Mouse (Mus musculus): ENCODE data around the gene Ccl24.
"Not testable (repeated sequence)": the region's sequence is repeated elsewhere in the genome, so short reads cannot be mapped to it uniquely, and the experiment has no call there.

Ccl24 gene

DNA sequence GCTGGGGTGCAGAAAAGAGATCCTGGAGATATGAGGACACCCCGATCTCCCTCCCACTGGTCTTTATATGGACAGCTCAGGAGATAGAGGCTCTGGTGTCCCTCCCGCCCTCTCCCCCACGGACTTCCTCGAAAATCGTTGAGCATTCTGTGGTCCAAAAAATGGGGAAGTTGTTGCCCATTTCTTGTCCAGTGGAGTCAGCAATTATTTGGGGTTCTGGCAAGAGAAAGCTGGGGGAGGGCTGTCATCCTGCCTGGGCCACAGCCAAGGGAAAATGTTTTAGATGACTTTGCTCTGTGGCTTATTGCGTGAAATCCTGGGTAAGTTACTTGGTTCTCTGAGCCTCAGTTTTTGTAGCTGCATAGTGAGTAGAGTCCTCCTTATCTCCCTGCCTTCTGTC is at the start of gene Ccl24:
TSS of gene Ccl24 (minus strand) at position 44 of the 400 bp plus-strand sequence.
- no peak for DNase-seq (ENCODE audit: low spot score)

DNA sequence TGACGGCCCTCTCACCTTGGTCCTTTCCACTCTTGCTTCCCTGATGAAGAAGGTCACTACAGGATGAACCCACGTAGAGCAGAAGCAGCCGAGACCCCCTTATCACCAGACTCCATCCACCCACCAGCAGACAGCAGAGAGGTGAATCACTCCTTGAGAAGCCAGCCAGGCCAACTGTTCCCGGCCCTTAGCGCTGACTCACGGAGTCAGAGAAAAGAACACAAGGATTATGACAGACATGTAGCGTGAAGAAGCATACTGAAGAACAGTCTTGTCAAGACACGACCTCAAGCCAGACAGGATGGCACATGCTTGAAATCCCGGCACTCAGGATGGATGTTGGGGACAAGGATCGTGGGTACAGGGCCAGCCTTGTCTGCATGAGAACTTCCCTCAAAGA is 48.9 kb upstream of the Ccl24 start:
- DNase-seq (ENCODE audit: low spot score), result no peak

DNA sequence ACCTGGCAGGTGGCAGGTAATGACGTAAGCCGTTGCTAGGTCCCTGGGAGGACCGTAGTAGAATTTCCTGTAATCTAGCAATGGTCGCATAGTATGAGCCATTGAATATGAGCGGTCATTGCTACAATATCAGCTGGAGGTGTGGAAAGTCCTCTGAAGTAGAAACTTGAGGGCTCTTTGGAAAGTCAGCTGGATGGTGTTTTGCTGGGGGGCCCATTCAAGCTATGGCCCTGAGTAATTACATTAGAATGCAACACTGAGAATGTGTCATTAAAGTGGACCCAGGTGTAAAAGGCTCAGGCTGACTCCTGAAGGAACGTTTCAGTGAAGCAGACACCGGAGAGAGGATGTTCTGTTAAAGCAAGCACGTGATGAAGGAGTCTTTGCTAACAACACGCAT is 47.7 kb upstream of the Ccl24 start:
- no peak for DNase-seq (ENCODE audit: low spot score)

DNA sequence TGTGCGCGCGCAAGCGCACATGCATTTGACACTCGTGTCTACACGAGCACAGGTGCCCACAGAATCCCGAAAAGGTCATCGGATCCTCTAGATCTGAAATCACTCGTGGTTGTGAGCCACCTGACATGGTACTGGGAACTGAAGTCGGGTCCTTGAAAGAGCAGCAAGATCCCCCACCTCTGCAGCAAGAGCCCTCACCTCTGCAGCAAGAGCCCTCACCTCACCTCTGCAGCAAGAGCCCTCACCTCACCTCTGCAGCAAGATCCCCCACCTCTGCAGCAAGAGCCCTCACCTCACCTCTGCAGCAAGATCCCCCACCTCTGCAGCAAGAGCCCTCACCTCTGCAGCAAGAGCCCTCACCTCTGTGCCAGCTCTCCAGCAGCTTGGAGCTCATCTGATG is 46.9 kb upstream of the Ccl24 start:
- DNase-seq (ENCODE audit: low spot score), result not testable (repeated sequence)

DNA sequence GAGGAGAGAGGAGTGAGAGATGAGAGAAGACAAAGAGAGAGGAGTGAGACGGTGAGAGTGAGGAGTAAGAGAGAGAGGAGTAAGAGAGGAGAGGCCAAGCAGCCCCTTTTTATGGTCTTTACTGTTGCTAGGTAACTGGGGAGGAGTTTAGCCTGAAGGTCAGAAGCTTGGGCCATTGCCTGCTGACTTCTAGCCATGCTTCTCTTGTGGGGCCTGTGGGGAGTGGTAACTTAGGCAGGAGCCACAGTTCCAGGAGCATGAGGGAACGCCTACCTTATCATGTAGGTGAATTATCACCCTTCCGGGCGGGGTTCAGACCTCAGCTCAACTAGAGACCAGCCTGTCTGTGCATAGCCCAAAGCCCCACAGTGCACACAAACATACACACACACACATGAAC is 36.9 kb upstream of the Ccl24 start:
- DNase-seq (ENCODE audit: low spot score), result no peak

DNA sequence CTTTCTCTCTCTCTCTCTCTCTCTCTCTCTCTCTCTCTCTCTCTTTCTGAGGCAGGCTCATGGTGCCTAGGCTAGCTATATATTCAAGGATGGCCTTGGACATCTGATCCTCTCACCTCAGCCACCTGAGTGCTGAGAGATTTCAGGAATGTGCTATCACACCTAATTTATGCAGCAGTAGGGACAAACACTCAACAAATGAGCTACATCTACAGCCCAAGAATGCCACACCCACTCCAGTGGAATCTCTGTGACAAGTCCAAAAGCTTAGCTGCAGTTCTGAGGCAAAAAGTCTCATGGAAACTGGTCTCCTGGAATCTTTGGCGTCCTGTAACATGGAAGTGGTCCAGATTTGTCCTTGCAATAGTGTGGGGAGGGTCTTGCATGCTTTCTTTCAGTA is 34.7 kb upstream of the Ccl24 start:
- no peak for DNase-seq (ENCODE audit: low spot score)

DNA sequence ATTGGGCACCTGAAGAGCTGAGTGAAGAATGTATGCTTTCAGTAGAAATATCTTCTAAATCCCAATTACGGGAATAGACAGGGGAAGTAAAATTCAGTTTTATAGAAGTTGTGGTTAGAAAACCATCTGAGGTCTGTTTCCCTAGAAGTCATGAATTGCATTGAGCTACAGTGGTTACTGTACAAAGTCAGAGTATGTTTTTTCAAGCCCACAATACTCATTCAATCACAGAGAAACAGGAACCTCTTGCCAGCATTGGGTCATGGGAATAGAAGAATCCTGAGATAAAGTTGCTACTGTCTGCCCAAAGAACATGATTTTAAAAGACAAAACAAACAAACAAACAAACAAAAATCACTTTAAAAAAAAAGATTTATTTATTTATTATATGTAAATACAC is 33.9 kb upstream of the Ccl24 start:
- DNase-seq (ENCODE audit: low spot score), result not testable (repeated sequence)

DNA sequence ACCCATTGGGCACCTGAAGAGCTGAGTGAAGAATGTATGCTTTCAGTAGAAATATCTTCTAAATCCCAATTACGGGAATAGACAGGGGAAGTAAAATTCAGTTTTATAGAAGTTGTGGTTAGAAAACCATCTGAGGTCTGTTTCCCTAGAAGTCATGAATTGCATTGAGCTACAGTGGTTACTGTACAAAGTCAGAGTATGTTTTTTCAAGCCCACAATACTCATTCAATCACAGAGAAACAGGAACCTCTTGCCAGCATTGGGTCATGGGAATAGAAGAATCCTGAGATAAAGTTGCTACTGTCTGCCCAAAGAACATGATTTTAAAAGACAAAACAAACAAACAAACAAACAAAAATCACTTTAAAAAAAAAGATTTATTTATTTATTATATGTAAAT is 31.8 kb upstream of the Ccl24 start:
- not testable (repeated sequence) for DNase-seq (ENCODE audit: low spot score)

DNA sequence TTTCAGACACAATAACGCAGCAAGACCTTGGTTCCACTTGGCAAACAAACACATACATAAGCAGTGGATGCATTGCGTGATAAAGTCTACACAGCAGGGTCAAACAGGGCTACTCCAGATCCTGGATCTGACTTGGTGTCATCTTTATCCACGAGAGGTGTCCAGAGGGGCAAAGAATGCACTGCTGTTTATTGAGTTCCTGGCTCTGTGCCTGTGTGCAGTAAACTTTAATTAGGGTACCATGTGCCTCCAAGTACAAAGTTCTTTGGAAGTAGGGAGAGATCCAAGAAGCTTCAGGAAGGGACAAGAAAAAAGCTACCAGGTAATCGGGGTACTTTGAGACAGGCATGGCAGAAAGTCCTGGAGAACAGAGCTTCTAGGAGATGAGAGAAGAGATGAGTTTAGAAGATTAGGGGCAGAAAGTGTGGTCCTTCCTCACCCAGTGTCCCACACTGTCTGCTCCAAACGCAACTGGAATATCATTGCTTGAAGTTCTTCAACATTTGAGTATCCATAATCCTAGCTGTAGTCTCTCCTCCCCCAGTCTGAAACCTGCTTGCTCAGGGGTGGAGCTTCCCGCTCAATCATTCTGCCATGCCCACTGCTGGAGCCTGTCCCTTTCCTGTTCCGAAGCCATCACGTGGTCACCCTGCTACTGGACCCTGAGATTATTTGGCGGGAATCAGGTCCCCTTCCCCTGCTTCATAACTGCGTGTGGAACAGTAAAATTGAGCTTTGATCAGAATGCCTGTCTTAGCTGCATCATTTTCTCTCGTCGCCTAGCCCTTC is 17.3 kb upstream of the Ccl24 start:
- no peak for DNase-seq (ENCODE audit: low spot score)

DNA sequence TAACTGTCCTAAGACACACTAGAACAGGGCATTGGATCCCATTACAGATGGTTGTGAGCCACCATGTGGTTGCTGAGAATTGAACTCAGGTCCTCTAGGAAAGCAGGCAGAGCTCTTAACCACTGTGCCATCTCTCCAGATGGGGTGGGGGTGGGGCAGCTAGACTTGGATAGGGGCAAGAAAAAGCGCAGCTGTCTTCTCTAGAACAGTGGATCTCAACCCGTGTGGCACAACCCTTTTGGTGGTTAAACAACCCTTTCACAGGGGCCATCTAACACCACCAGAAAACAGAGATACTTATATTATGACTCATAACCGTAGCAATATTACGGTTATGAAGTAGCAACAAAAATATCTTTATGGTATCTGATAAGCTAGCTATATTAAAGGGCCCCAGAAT is 14.9 kb upstream of the Ccl24 start:
- no peak for DNase-seq (ENCODE audit: low spot score)

DNA sequence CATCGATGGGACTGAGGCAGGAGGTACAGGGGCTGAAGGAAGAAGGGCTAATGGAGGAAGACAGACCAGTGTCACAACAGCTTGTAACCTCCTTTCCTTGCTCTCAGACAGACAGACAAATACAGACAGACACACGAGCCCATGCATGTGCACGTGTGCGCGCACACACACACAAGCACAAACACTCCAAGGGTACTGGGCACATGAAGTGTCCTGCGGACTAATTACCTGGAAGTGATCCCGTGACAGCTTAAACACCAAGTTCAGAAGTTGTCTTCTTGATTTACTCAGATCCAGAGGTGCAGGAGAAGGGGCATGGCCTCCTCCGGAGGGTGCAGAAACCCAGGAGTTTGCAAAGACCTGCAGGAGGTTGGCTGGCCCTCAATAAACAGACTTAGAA is 12.8 kb upstream of the Ccl24 start:
- DNase-seq (ENCODE audit: low spot score), result no peak

DNA sequence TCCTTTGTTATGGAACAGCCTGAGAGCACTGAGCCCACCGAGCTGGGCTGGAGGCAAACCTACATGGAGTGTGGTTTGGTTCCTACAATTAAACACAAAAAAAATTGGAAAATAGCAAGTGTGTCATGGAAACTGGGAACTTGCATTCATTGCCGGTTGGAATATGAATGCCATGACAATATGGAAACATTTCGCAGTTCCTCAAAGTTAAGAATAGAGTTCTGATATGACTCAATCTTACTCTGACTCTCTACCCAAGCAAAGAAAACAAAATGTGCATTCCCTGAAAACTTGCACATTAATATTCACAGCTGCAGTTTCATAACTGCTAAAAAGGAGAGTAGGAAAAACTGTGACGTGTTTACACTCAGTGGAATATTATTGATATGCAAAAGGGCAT is 9.5 kb upstream of the Ccl24 start:
- DNase-seq (ENCODE audit: low spot score), result no peak

DNA sequence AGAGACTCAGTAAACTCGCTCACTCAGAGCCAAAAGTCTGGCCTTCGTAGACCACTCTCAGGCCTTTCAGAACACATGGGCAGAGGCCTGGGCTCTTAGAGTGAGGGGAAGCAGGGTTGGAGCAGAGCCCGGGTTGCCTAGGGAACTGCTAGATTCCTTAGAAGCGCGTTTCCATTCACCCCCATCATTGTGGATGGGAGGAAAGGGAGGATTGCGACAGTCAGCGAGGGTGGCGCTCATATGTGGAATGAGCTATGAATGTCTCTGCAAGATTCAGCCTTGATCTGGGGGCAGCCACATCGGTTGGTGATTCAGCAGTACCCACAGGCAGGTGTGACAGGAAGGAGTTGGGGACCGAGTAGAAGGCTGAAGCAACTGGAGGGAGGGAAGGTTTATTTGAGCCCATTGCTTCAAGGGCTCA is 6.5 kb upstream of the Ccl24 start:
- no peak for DNase-seq (ENCODE audit: low spot score)

DNA sequence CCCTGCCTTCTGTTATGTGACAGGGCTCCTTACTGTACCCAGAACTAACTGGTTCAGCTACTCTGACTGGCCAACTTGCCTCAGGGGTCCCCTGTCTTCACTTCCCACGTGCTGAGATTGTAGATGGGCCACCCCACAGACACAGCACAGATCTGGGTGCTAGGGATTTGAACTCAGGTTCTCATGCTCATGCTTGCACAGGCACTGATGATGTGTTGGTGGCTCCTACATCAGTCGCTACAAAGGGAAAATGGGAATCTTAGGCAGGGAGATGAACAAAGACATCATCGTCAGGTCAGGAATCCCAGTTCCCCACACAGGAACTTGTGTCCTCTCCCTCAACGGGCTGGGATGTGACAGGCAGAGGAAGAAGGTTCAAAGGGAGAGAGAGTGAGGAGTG is 3.2 kb upstream of the Ccl24 start:
- no peak for DNase-seq (ENCODE audit: low spot score)

DNA sequence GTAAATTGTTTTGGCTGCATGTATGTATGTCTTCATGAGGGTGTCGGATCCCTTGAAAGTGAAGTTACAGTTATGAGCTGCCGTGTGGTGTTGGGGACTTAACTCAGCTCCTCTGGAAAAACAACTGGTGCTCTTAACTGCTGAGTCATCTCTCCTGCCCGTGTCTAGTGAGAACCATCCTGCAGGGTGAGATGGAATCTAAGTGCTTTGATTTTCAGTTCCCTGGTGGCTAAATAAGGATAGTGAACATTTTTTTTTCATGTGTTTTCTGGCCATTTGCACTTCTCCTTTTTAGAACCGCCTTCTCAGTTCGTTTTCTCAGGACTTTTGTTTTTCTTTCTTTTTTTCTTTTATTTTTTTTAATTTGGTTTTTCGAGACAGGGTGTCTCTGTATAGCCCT is 4.2 kb downstream of the Ccl24 start:
- no peak for DNase-seq (ENCODE audit: low spot score)

DNA sequence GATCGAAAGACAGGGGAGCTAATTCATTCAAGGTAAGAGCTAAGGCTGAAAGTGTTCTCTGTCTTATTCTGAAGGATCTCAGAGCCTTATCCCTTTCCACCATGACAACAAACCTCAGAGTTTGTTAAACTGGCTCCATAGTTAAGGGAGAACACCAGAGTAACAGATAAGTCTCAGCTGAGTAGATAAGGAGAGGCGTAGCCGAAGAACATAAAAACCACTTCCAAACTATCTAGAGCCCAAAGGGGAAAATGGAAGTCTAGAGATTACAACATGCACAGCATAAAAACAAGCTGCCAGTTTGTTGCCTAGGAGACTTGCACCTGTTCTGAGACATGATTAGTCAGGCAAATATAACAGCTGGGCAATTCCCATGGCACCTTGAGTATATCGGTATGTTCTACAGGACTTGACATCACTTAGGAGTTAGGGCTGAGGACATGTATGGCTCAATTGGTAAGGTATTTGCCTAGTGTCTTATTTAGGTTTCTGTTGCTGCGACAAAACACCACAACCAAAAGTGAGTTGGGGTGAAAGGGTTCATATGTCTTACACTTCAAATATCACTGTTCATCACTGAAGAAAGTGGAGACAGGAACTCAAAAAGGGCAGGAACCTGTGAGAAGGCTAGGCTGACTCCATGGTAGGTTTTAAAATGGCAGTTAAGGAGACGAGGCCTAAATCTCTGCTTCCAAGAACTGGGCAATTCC is 5.1 kb downstream of the Ccl24 start:
- no peak for DNase-seq (ENCODE audit: low spot score)

DNA sequence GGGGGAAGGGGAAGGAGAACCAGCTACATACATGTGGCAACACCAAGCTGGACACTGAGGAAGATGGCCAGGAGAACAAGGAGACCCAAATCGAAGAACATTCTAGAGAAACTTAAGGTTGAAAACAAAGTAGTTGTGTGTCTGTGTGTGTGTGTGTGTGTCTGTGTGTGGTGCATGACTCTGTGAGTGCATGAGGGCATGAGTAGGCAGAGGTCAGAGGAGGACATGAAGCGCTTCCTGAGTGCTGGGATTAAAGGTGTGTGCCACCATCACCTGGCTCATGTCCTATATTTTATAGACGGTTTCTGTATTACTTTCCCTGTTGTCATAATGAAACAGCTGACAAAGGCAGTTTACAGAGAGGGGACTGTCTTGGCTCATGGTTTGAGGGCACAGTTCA is 9.4 kb downstream of the Ccl24 start, which contains the start of gene Ccl26:
TSS of gene Ccl26 (minus strand) at position 101 of the 400 bp plus-strand sequence.
- DNase-seq (ENCODE audit: low spot score), result no peak

DNA sequence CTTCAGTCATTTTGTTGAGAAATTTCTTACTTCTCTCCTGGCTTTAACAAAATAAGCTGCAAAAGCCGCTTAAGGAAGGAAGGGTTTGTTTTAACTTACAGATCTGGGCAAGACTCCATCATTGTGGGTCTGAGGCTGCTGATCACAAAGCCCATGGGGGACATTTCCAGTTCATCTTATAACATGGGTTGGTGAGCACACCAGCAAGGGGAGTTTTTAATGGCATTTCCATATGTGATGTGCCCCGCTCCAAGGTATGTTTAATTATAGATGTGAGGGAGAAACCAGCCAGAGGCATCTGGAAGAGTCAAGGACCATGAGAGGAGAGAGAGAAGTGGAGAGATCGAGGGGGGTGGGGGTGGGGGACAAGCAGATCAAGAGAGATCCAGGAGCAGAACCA is 15.2 kb downstream of the Ccl24 start:
- no peak for DNase-seq (ENCODE audit: low spot score)

DNA sequence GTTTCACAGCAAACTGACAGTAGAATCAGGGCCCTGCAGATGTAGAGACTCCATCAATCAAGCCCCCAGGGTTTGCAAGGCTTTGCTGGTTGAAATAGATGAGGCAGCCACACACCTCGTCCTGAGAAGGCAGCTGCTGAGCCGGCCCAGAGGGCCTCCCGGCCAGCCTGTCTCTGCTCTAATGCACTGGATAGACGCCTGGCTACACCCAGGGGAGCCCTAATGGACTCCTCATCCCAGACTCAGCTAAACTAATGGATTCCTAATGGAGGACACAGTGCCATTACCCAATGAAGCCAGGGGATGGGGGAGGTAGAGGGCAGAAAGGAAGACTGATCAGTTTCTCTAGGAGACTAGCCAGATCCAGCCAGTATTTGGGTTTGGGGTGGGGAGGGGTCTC is 15.8 kb downstream of the Ccl24 start:
- DNase-seq (ENCODE audit: low spot score), result no peak

DNA sequence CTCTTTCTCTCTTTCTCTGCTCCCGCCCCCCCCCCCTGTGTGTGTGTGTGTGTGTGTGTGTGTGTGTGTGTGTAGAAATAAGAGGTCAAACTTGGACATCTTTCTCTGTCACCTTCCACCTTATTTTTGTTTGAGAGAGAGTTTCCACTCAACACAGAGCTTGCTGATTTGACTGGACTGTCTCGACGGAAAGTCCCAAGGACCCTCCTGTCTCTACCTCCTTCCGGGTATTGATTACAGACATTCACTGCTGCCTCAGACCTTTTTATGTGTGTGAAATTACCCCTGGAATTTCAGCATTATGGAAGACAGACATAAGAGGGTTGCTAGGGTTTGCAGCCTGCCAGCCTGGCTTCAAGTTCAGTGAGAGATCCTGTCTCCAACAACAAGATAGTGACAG is 16.6 kb downstream of the Ccl24 start:
- no peak for DNase-seq (ENCODE audit: low spot score)

DNA sequence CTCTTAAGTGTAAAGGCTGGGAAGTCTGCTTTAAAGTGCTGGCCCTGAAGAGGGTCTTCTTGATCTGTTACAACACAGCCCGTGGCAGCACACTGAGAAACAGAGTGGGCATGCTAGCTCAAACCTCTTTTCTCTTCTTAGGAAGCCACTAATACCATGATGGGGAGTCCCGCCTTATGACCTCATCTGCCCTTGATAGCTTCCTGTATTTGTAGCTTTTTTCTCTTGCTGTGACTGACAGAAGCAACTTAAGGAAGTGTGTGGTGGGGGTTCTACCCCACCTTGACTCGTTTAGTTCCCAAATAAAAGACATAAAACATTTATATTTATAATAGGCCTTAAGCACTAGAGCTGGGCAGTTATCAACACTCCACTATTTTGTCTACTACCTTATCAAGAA is 21.3 kb downstream of the Ccl24 start:
- no peak for DNase-seq (ENCODE audit: low spot score)

DNA sequence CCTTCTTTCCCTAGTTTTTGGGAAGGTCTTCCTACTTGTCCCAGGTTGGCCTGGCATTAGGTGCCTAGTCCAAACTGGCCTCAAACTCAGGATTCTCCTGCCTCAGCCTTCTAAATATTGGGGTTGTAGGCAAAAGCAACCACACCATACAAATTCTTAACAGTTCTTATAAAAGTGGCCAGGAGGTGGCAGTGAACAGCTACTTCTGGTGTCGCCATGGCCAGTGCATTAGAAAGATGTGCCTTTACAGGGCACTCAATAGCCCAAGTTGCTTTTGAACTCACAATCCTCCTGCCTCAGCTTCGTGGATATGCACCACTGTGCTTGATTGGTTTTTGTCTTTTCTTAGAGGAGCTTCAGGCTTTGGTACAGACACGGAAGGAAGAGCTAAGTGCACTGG is 21.9 kb downstream of the Ccl24 start:
- DNase-seq (ENCODE audit: low spot score), result peak; percentile 71

DNA sequence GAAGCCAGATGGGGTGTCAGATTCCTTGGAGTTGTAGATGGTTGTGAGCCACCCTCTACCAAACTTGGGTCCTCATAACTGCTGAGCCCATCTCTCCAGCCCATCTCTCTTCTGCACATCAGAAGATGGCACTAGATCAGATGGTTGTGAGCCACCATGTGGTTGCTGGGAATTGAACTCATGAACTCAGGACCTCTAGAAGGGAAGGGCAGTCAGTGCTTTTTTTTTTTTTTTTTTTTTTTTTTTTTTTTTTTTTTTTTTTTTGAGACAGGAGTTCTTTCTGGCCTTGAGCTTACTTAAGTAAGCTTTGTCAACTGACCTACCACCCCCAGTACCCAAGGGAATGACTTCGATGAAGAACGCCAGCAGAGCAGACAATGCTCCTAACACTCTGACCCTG is 24.9 kb downstream of the Ccl24 start:
- peak; percentile 45 for DNase-seq (ENCODE audit: low spot score)

All from adipocyte (in vitro differentiated cells).